Mouse (Mus musculus) limb, embryonic 10.5 days (tissue): ENCODE data around the gene Zbtb49. TPM values are rescaled to one million over a fixed set of nuclear protein-coding genes. Genes with fewer than 3 reads are reported as not detected.

Experiments used
- DNase-seq: peaks from one replicate; pipeline ENCODE4 v3.0.0-alpha.2; 2017; ENCODE audit warnings: low spot score
- H3K27ac ChIP-seq: fragments of 300-500 bp; sonication (generic); 2 replicates; pipeline ENCODE4 v1.5.1; 2016; ENCODE audit warnings: mild to moderate bottlenecking
- H3K27me3 ChIP-seq: fragments of 300-500 bp; sonication (generic); 2 replicates; pipeline ENCODE4 v1.6.1; 2016; ENCODE audit warnings: low read depth, mild to moderate bottlenecking; ENCODE audit not compliant: poor library complexity, severe bottlenecking
- H3K36me3 ChIP-seq: fragments of 300-500 bp; sonication (generic); 2 replicates; pipeline ENCODE4 v1.6.1; 2016; ENCODE audit warnings: mild to moderate bottlenecking, moderate library complexity
- H3K4me1 ChIP-seq: fragments of 300-500 bp; sonication (generic); 2 replicates; pipeline ENCODE4 v1.6.1; 2016
- H3K4me3 ChIP-seq: fragments of 300-500 bp; sonication (generic); 2 replicates; pipeline ENCODE4 v1.5.1; 2016; ENCODE audit warnings: mild to moderate bottlenecking, moderate library complexity
- H3K9me3 ChIP-seq: fragments of 300-500 bp; sonication (generic); replicated peaks from 2 replicates; pipeline ENCODE4 v1.6.1; 2016; ENCODE audit warnings: mild to moderate bottlenecking
- whole genome bisulfite sequencing: fragments of 180-500 bp; shearing (Covaris S2); methylation state at CpG from one replicate; pipeline ENCODE4 v1.1.7; 2016; 5-methylcytosine and 5-hydroxymethylcytosine counted together
- polyA plus RNA-seq: library from polyadenylated mRNA; unstranded; fragments of >200 nt; fragmentation: Nextera tagmentation; extraction: Ambion mirVana; gene quantifications from 2 replicates; pipeline ENCODE4 v1.2.1, GENCODE M21; 2016

Zbtb49 gene
- polyA plus RNA-seq, 1 experiment from 2014 or later: 19.2 TPM

- Histone ChIP-seq H3K4me1 (no peaks in the 10 kb centered on the region), H3K27ac (no peak overlapping the region), H3K9me3 (no peaks in the 10 kb centered on the region), H3K36me3 (peaks cover 66% of the 10 kb centered on the region), H3K27me3 (no peaks in the 10 kb centered on the region), H3K4me3 (no peak overlapping the region)
- WGBS: 75% methylated on average over 4 of the region's 4 CpGs
- DNase-seq: peak; percentile 75
Measured at GRCm38 (mm10) chr5:38235422-38235821, 15.2 kb upstream of the Zbtb49 start.

- DNase-seq: no peak
- H3K27me3 ChIP-seq: no peaks in the 10 kb centered on the region
- H3K27ac ChIP-seq: peak overlapping the region; percentile 88
- under 1% methylated on average over 35 of the region's 35 CpGs for WGBS
- H3K4me3 ChIP-seq: peak overlapping the region; percentile 93
- H3K4me1 ChIP-seq: peaks cover 22% of the 10 kb centered on the region
- no peaks in the 10 kb centered on the region for H3K9me3 ChIP-seq
- peaks cover 46% of the 10 kb centered on the region for H3K36me3 ChIP-seq
Measured at GRCm38 (mm10) chr5:38219771-38220307, 418 bp downstream of the Zbtb49 start.

- Histone ChIP-seq H3K27ac (no peak overlapping the region), H3K36me3 (peaks cover 92% of the 10 kb centered on the region), H3K4me1 (no peaks in the 10 kb centered on the region), H3K4me3 (no peak overlapping the region), H3K9me3 (no peaks in the 10 kb centered on the region), H3K27me3 (no peaks in the 10 kb centered on the region)
- DNase-seq: no peak
- WGBS: 67% methylated on average over 6 of the region's 6 CpGs
Measured at GRCm38 (mm10) chr5:38213009-38213408, 7.2 kb downstream of the Zbtb49 start.

GRCm38 (mm10) chr5:38211691-38212090 is 8.6 kb downstream of the Zbtb49 start:
- Histone ChIP-seq H3K9me3 (no peaks in the 10 kb centered on the region), H3K27me3 (no peaks in the 10 kb centered on the region), H3K27ac (no peak overlapping the region), H3K36me3 (peaks cover 88% of the 10 kb centered on the region), H3K4me3 (no peak overlapping the region), H3K4me1 (no peaks in the 10 kb centered on the region)
- DNase-seq: no peak
- 93% methylated on average over 8 of the region's 8 CpGs for WGBS

- no peaks in the 10 kb centered on the region for H3K27me3 ChIP-seq
- no peak for DNase-seq
- H3K36me3 ChIP-seq: peaks cover 75% of the 10 kb centered on the region
- no peaks in the 10 kb centered on the region for H3K9me3 ChIP-seq
- H3K4me1 ChIP-seq: peaks cover 5% of the 10 kb centered on the region; the same call in 1 of the 2 replicates
- 80% methylated on average over 8 of the region's 8 CpGs for WGBS
- no peak overlapping the region for H3K4me3 ChIP-seq
- H3K27ac ChIP-seq: no peak overlapping the region
Measured at GRCm38 (mm10) chr5:38208985-38209384, 11.3 kb downstream of the Zbtb49 start.

GRCm38 (mm10) chr5:38205303-38205726 is 14.9 kb downstream of the Zbtb49 start:
- H3K9me3 ChIP-seq: no peaks in the 10 kb centered on the region
- DNase-seq: no peak
- no peak overlapping the region for H3K4me3 ChIP-seq
- H3K27ac ChIP-seq: no peak overlapping the region
- 89% methylated on average over 7 of the region's 7 CpGs for WGBS
- H3K36me3 ChIP-seq: peaks cover 77% of the 10 kb centered on the region
- H3K4me1 ChIP-seq: peaks cover 5% of the 10 kb centered on the region; the same call in 1 of the 2 replicates
- H3K27me3 ChIP-seq: no peaks in the 10 kb centered on the region

- H3K36me3 ChIP-seq: peaks cover 52% of the 10 kb centered on the region
- no peaks in the 10 kb centered on the region for H3K9me3 ChIP-seq
- no peaks in the 10 kb centered on the region for H3K27me3 ChIP-seq
- no peak overlapping the region for H3K4me3 ChIP-seq
- no peaks in the 10 kb centered on the region for H3K4me1 ChIP-seq
- 93% methylated on average over 2 of the region's 2 CpGs for WGBS
- H3K27ac ChIP-seq: no peak overlapping the region
- no peak for DNase-seq
Measured at GRCm38 (mm10) chr5:38199686-38200085, 20.6 kb downstream of the Zbtb49 start.

GRCm38 (mm10) chr5:38197482-38197823 is 22.8 kb downstream of the Zbtb49 start:
- peaks cover 30% of the 10 kb centered on the region for H3K36me3 ChIP-seq
- no peaks in the 10 kb centered on the region for H3K9me3 ChIP-seq
- no peaks in the 10 kb centered on the region for H3K4me1 ChIP-seq
- no peak overlapping the region for H3K4me3 ChIP-seq
- no peak overlapping the region for H3K27ac ChIP-seq
- WGBS: 26% methylated on average over 7 of the region's 7 CpGs
- DNase-seq: peak; percentile 91
- no peaks in the 10 kb centered on the region for H3K27me3 ChIP-seq

- Histone ChIP-seq H3K4me3 (no peak overlapping the region), H3K4me1 (no peaks in the 10 kb centered on the region), H3K9me3 (no peaks in the 10 kb centered on the region), H3K27ac (no peak overlapping the region), H3K27me3 (no peaks in the 10 kb centered on the region), H3K36me3 (peaks cover 25% of the 10 kb centered on the region)
- 69% methylated on average over 5 of the region's 5 CpGs for WGBS
- no peak for DNase-seq
Measured at GRCm38 (mm10) chr5:38196821-38197481, 23.3 kb downstream of the Zbtb49 start.

GRCm38 (mm10) chr5:38195941-38196340 is 24.3 kb downstream of the Zbtb49 start:
- H3K27ac ChIP-seq: no peak overlapping the region
- no peak overlapping the region for H3K4me3 ChIP-seq
- no peaks in the 10 kb centered on the region for H3K9me3 ChIP-seq
- no peaks in the 10 kb centered on the region for H3K4me1 ChIP-seq
- no peak for DNase-seq
- peaks cover 15% of the 10 kb centered on the region for H3K36me3 ChIP-seq
- no peaks in the 10 kb centered on the region for H3K27me3 ChIP-seq

- no peaks in the 10 kb centered on the region for H3K9me3 ChIP-seq
- no peak overlapping the region for H3K4me3 ChIP-seq
- H3K27me3 ChIP-seq: no peaks in the 10 kb centered on the region
- H3K27ac ChIP-seq: no peak overlapping the region
- no peaks in the 10 kb centered on the region for H3K4me1 ChIP-seq
- peaks cover 7% of the 10 kb centered on the region; the same call in 1 of the 2 replicates for H3K36me3 ChIP-seq
- no peak for DNase-seq
- WGBS: 60% methylated on average over 2 of the region's 2 CpGs
Measured at GRCm38 (mm10) chr5:38194946-38195345, 25.3 kb downstream of the Zbtb49 start.

- H3K9me3 ChIP-seq: no peaks in the 10 kb centered on the region
- H3K4me1 ChIP-seq: no peaks in the 10 kb centered on the region
- H3K27ac ChIP-seq: no peak overlapping the region
- H3K36me3 ChIP-seq: no peaks in the 10 kb centered on the region
- no peaks in the 10 kb centered on the region for H3K27me3 ChIP-seq
- 95% methylated on average over 3 of the region's 3 CpGs for WGBS
- no peak overlapping the region for H3K4me3 ChIP-seq
- DNase-seq: no peak
Measured at GRCm38 (mm10) chr5:38190907-38191306, 29.4 kb downstream of the Zbtb49 start.

- Histone ChIP-seq H3K9me3 (no peaks in the 10 kb centered on the region), H3K36me3 (no peaks in the 10 kb centered on the region), H3K4me1 (no peaks in the 10 kb centered on the region), H3K27ac (no peak overlapping the region), H3K4me3 (no peak overlapping the region), H3K27me3 (no peaks in the 10 kb centered on the region)
- 90% methylated on average over 2 of the region's 2 CpGs for WGBS
- DNase-seq: no peak
Measured at GRCm38 (mm10) chr5:38187006-38187405, 33.3 kb downstream of the Zbtb49 start.
